Mouse (Mus musculus): Measurements from ENCODE around the gene Haghl. TPM values are rescaled to one million over a fixed set of nuclear protein-coding genes. Genes with fewer than 3 reads are reported as not detected.

Haghl gene
- total RNA-seq, 2 experiments from 2014 or later = 10.9 to 15.2 TPM

GRCm38 (mm10) chr17:25786781-25787504, 1.5 kb upstream of the Haghl start:
- no peak for ATAC-seq (replicated peaks; ENCODE audit: poor library complexity)

GRCm38 (mm10) chr17:25786280-25786679, 807 bp upstream of the Haghl start, which contains the start of gene Ccdc78:
TSS of gene Ccdc78 (plus strand) at chr17:25786580.
- ATAC-seq (replicated peaks; ENCODE audit: poor library complexity) = no peak

- no peak for ATAC-seq (replicated peaks; ENCODE audit: poor library complexity)
Observed at GRCm38 (mm10) chr17:25783861-25784574, 1.5 kb downstream of the Haghl start.

- ATAC-seq (replicated peaks; ENCODE audit: poor library complexity) = no peak
Observed at GRCm38 (mm10) chr17:25783086-25783485, 2.4 kb downstream of the Haghl start.

- ATAC-seq (replicated peaks; ENCODE audit: poor library complexity) = no peak
Observed at GRCm38 (mm10) chr17:25781339-25781738, 4.1 kb downstream of the Haghl start.

- no peak for ATAC-seq (replicated peaks; ENCODE audit: poor library complexity)
Observed at GRCm38 (mm10) chr17:25777948-25778347, 7.5 kb downstream of the Haghl start.

GRCm38 (mm10) chr17:25775318-25776062, 10.0 kb downstream of the Haghl start:
- ATAC-seq (replicated peaks; ENCODE audit: poor library complexity) = no peak

- ATAC-seq (replicated peaks; ENCODE audit: poor library complexity) = peak; percentile 99
Observed at GRCm38 (mm10) chr17:25773549-25774120, 11.8 kb downstream of the Haghl start, which contains the start of gene Narfl. TSS of gene Narfl (plus strand) at chr17:25773776.

- ATAC-seq (replicated peaks; ENCODE audit: poor library complexity) = no peak
Observed at GRCm38 (mm10) chr17:25769331-25769730, 16.1 kb downstream of the Haghl start.

GRCm38 (mm10) chr17:25765886-25766285, 19.6 kb downstream of the Haghl start:
- ATAC-seq (replicated peaks; ENCODE audit: poor library complexity) = no peak

- no peak for ATAC-seq (replicated peaks; ENCODE audit: poor library complexity)
Observed at GRCm38 (mm10) chr17:25762591-25762990, 22.9 kb downstream of the Haghl start.

GRCm38 (mm10) chr17:25761561-25761970, 23.9 kb downstream of the Haghl start:
- no peak for ATAC-seq (replicated peaks; ENCODE audit: poor library complexity)

- ATAC-seq (replicated peaks; ENCODE audit: poor library complexity) = no peak
Observed at GRCm38 (mm10) chr17:25760148-25760547, 25.3 kb downstream of the Haghl start.

GRCm38 (mm10) chr17:25757691-25758090, 27.8 kb downstream of the Haghl start:
- no peak for ATAC-seq (replicated peaks; ENCODE audit: poor library complexity)

- ATAC-seq (replicated peaks; ENCODE audit: poor library complexity) = no peak
Observed at GRCm38 (mm10) chr17:25756378-25757242, 28.9 kb downstream of the Haghl start.

- ATAC-seq (replicated peaks; ENCODE audit: poor library complexity) = no peak
Observed at GRCm38 (mm10) chr17:25755627-25756377, 29.7 kb downstream of the Haghl start.

GRCm38 (mm10) chr17:25755086-25755485, 30.4 kb downstream of the Haghl start:
- no peak for ATAC-seq (replicated peaks; ENCODE audit: poor library complexity)

- ATAC-seq (replicated peaks; ENCODE audit: poor library complexity) = no peak
Observed at GRCm38 (mm10) chr17:25754241-25754640, 31.2 kb downstream of the Haghl start, which contains the start of gene Msln. TSS of gene Msln (minus strand) at chr17:25754378.

- ATAC-seq (replicated peaks; ENCODE audit: poor library complexity) = no peak
Observed at GRCm38 (mm10) chr17:25751446-25751845, 34.0 kb downstream of the Haghl start.

Data from megakaryocyte progenitor cell, adult 5-6 weeks (primary cell).